Mouse (Mus musculus): Measurements from ENCODE around the gene Derl2.

GRCm38 (mm10) chr11:71029403-71030118 is 9.9 kb upstream of the Derl2 start:
- TF ChIP-seq POLR2A (IDR thresholded peaks at IDR 0.05; ENCODE audit: extremely low read depth, insufficient read depth, low read length) (no peak), CTCF (IDR thresholded peaks at IDR 0.05; ENCODE audit: low read depth, low read length) (no peak)

Measured in liver, adult 2 months (tissue).